Mouse (Mus musculus): ENCODE data around the gene Gm20547.

GRCm38 (mm10) chr17:34916316-34916715 is 34.5 kb upstream of the Gm20547 start:
- TF ChIP-seq CTCF (IDR thresholded peaks at IDR 0.05; ENCODE audit: borderline replicate concordance, insufficient read depth, low read length), result no peak
- no peak for TF ChIP-seq POLR2A (IDR thresholded peaks at IDR 0.05; ENCODE audit: low read depth, low read length)

Measured in embryonic fibroblast, embryonic 13.5 days (primary cell).